Mouse (Mus musculus) thymus, postnatal 14 days (tissue): ENCODE results near the gene Adap2.
"Not testable (repeated sequence)": the region's sequence is repeated elsewhere in the genome, so short reads cannot be mapped to it uniquely, and the experiment has no call there.

Experiments used
- DNase-seq: peaks from one replicate; pipeline ENCODE4 v3.0.0; 2021

Gene Adap2

GRCm38 (mm10) chr11:80163362-80164116 is 9.6 kb downstream of the Adap2 start:
- no peak for DNase-seq

- no peak for DNase-seq
Measured at GRCm38 (mm10) chr11:80164224-80164623, 10.3 kb downstream of the Adap2 start.

- DNase-seq = no peak
Measured at GRCm38 (mm10) chr11:80168121-80168520, 14.2 kb downstream of the Adap2 start.

- no peak for DNase-seq
Measured at GRCm38 (mm10) chr11:80168611-80169249, 14.8 kb downstream of the Adap2 start.

- no peak for DNase-seq
Measured at GRCm38 (mm10) chr11:80169629-80170028, 15.7 kb downstream of the Adap2 start.

GRCm38 (mm10) chr11:80170351-80170750 is 16.4 kb downstream of the Adap2 start:
- no peak for DNase-seq

- DNase-seq = no peak
Measured at GRCm38 (mm10) chr11:80171884-80172283, 18.0 kb downstream of the Adap2 start.

- no peak for DNase-seq
Measured at GRCm38 (mm10) chr11:80173963-80174670, 20.2 kb downstream of the Adap2 start.

- DNase-seq = peak; percentile 27
Measured at GRCm38 (mm10) chr11:80176911-80177895, 23.3 kb downstream of the Adap2 start.

GRCm38 (mm10) chr11:80178316-80178715 is 24.4 kb downstream of the Adap2 start:
- no peak for DNase-seq

GRCm38 (mm10) chr11:80181021-80181749 is 27.3 kb downstream of the Adap2 start:
- no peak for DNase-seq

GRCm38 (mm10) chr11:80183054-80183704 is 29.3 kb downstream of the Adap2 start:
- not testable (repeated sequence) for DNase-seq

GRCm38 (mm10) chr11:80183705-80184255 is 29.9 kb downstream of the Adap2 start, which contains the start of gene Rnf135:
TSS of gene Rnf135 (plus strand) at chr11:80183851.
- DNase-seq = peak; percentile 57

- no peak for DNase-seq
Measured at GRCm38 (mm10) chr11:80184531-80185071, 30.7 kb downstream of the Adap2 start.

- not testable (repeated sequence) for DNase-seq
Measured at GRCm38 (mm10) chr11:80185441-80185976, 31.6 kb downstream of the Adap2 start.

- DNase-seq = no peak
Measured at GRCm38 (mm10) chr11:80190280-80190679, 36.4 kb downstream of the Adap2 start.

GRCm38 (mm10) chr11:80193827-80194226 is 39.9 kb downstream of the Adap2 start:
- no peak for DNase-seq

- DNase-seq = no peak
Measured at GRCm38 (mm10) chr11:80196351-80196750, 42.4 kb downstream of the Adap2 start.

- DNase-seq = no peak
Measured at GRCm38 (mm10) chr11:80199316-80199715, 45.4 kb downstream of the Adap2 start.

GRCm38 (mm10) chr11:80199773-80200172 is 45.9 kb downstream of the Adap2 start:
- DNase-seq = no peak
